Mouse (Mus musculus) left cerebral cortex, adult 2 months (tissue): ENCODE measurements around the gene Ctr9. TPM values are rescaled to one million over a fixed set of nuclear protein-coding genes. Genes with fewer than 3 reads are reported as not detected.
A peak's percentile ranks its signal among the peaks of the same experiment; 100 is the strongest.

Experiments
- DNase-seq, 2 experiments: peaks; one replicate each; pipeline ENCODE4 v3.0.0; 2021 to 2022; ENCODE audit warnings: low spot score in 2 of 2, mixed read lengths in 1 of 2; ENCODE audit errors: extremely low spot score in 1 of 2
- H3K27ac ChIP-seq: fragments of 200-600 bp; 2 replicates; pipeline ENCODE4 v1.8.1; 2022
- H3K4me3 ChIP-seq: fragments of 200-600 bp; 2 replicates; pipeline ENCODE4 v1.8.1; 2022
- CTCF ChIP-seq: fragments of 200-600 bp; IDR thresholded peaks from 2 replicates; pipeline ENCODE4 v1.8.1; 2022; ENCODE audit warnings: antibody characterized with exemption, mild to moderate bottlenecking, moderate library complexity
- intact Hi-C: fragments of 180-260 bp; cut with DNase I; formaldehyde crosslinking; loops from one replicate; pipeline ENCODE4 v1.15.1; 2025
- long read RNA-seq, 2 experiments: library from polyadenylated mRNA; stranded (forward); transcript quantifications; one replicate each; pipeline ENCODE4 v2.0.0; 2021; ENCODE audit warnings: borderline mapping rate in 2 of 2
- total RNA-seq, 2 experiments: library from RNA; stranded (reverse); gene quantifications; 2 replicates each; pipeline ENCODE4 v1.2.3; 2021

Ctr9 gene
- 10 to 100 TPM; 40.7 to 44.8 TPM for total RNA-seq
- long read RNA-seq, experiment 1, full-length matches to known transcripts = 40 of 45 reads
- long read RNA-seq, experiment 1, partial matches to known transcripts = 2 of 45 reads
- long read RNA-seq, experiment 1, other reads (novel, unspliced or antisense) = 3 of 45 reads
- long read RNA-seq, experiment 2, full-length matches to known transcripts = 31 of 43 reads
- long read RNA-seq, experiment 2, partial matches to known transcripts = 5 of 43 reads
- long read RNA-seq, experiment 2, other reads (novel, unspliced or antisense) = 7 of 43 reads

DNA sequence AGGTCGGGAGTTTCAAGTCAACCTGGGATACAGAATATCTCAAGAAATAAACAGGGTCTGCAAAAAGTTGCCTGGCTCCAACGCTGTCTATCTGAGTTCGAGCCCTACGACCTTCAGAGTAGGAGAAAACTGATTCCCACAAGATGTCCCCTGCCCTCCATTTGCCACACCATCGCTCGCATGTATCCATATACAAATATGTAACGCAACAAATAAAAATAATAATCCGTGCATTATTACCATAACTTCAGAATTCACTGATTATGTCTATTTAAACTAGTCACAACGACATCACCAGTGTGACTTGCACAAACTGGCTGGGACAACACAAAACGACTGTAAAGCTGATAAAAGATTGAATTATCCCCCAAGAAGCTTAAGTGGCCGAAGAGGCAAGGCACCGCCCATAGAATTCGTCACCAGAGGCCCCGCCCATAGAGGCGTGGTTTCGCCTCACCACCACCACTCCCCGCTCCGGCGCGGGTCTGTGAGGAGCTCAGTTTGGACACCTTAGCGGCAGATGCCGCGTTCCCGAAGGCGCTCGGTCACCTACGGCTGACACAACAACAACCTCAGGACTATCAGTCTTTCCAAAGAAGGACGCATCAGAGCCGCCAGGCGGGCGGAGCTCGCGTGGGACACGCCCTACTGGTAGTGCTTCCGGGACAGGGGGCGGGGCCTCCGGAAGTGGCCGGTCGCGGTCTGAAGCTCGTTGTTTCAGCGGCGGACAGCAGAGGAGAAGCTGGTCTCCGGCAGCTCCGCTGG lies at the start of gene Ctr9:
Gene Ctr9 (plus strand): TSS at position 671 of the 765 bp plus-strand sequence.
- peak; percentile 90 to 91 for DNase-seq
- intact Hi-C loops = loop anchor here (5.0 kb wide), 1 partner anchor 54 kb away; the partner anchor contains the start of gene Eif4g2
- peak within 1 kb of the TSS; percentile 97 for H3K4me3 ChIP-seq
- H3K27ac ChIP-seq = peak within 1 kb of the TSS; percentile 96
- TF ChIP-seq CTCF = no peak; the same call in 1 of the 2 replicates

DNA sequence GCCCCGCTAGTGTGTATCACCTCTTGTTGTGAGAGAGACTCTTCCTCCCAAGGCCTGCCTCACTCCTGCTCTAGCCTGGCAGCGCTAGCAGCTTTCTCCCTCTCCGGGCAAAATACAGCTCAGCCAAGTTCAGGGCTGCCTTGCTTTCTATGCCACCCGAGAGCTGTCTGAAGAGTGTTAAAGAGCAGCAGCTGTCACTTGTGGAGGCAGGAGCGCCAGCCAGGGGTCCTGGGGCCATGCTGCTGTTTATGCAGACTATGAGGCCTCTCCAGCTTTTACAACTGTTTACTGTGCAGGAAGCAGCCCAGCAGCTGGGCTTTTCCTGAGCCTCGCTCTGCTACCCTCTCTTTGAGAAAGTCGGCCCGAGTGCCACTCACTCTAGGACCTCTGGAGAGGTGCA lies 47.7 kb upstream of the Ctr9 start:
- TF ChIP-seq CTCF = no peak

DNA sequence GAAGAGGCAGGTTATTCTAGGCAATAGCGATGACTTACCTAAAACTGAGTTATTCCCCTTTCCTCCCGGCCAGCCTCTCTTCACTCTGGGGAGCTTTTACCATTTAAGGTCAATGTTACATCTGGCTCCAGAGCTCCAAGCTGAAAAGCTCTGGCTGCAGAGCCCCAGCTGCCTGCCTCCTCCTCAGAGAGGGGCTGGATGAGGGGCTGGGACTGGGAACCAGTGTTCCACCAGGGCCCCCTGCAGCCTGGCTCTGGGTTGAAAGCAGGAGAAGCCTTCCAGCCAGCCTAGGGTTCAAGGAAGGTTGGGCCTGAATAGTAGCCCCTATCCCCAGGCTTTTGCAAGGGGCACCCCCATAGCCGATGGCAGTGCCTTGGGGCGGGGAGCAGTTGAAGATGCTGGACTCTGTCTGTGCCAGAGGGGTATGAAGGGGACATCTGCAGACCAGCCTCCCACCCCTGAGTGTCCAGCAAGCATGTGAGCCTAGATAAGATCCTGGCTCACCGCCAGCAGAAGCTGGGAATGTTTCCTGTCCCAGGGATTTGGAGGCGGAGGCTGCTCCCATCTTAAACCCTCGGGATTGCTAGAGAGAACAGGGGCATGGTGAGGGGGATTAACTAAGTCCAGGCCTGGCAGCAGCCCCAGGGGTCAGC lies 46.6 kb upstream of the Ctr9 start, which contains the start of gene Mrvi1:
Gene Mrvi1 (minus strand): TSS at position 409 of the 653 bp plus-strand sequence.
- intact Hi-C loops = loop anchor here (2.0 kb wide), 1 partner anchor 33 kb away; no protein-coding TSS in a partner anchor
- Histone ChIP-seq H3K27ac (no peak within 1 kb of the TSS; the same call in 1 of the 2 replicates), H3K4me3 (0 out of 2 replicates have a peak within 1 kb of the TSS, but pooled peaks have one; percentile 7)
- DNase-seq = no peak
- TF ChIP-seq CTCF = no peak

More for the DNA sequence above, 47.7 kb upstream of the Ctr9 start:
- Histone ChIP-seq H3K4me3 (no peak overlapping the region), H3K27ac (no peak overlapping the region)
- intact Hi-C loops = no loop called here
- no peak for DNase-seq

DNA sequence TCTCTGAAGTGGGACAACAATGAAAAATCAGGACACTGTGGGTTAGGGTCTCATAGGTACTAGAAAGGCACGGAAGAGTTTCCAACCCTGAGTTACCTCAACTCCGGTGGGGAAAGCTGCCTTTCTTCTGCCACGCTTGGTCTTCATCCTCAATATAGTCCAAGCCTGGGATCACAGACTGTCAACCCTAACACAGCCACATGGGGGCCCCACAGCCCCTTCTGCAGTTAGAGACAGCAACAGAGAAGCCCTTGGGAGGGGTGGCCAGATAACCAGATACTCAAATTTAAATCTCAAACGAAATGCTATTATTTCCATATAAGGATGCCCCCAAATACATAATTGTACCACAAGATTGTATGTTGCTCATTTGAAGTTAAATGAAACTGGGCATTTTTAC lies 46.0 kb upstream of the Ctr9 start:
- TF ChIP-seq CTCF = peak; percentile 63
- intact Hi-C loops = loop anchor here (2.0 kb wide), 1 partner anchor 32 kb away; no protein-coding TSS in a partner anchor
- DNase-seq = peak; percentile 19 to 43
- H3K27ac ChIP-seq = no peak overlapping the region
- H3K4me3 ChIP-seq = no peak overlapping the region

DNA sequence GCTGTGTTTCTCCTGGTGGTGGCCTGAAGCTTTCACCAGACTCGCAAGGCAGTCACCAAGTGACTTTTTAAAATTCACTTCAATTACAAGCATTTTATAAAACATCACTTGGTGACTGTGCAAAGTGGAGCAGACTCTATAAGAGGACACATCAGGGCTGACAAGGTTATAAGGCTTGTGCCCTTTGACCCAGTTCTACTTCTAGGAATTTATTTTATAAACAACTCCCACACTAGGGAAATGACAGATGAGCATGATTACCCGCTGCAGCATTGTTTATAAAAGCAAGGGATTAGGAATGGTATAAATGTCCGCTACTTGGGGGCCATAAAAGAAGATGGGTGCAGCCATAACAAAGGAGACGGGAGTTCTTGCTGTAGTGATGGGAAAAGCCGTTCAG lies 45.1 kb upstream of the Ctr9 start:
- no peak for TF ChIP-seq CTCF
- no peak overlapping the region for H3K27ac ChIP-seq
- H3K4me3 ChIP-seq = no peak overlapping the region
- DNase-seq = no peak
- intact Hi-C loops = loop anchor here (2.0 kb wide), 1 partner anchor 31 kb away; no protein-coding TSS in a partner anchor

DNA sequence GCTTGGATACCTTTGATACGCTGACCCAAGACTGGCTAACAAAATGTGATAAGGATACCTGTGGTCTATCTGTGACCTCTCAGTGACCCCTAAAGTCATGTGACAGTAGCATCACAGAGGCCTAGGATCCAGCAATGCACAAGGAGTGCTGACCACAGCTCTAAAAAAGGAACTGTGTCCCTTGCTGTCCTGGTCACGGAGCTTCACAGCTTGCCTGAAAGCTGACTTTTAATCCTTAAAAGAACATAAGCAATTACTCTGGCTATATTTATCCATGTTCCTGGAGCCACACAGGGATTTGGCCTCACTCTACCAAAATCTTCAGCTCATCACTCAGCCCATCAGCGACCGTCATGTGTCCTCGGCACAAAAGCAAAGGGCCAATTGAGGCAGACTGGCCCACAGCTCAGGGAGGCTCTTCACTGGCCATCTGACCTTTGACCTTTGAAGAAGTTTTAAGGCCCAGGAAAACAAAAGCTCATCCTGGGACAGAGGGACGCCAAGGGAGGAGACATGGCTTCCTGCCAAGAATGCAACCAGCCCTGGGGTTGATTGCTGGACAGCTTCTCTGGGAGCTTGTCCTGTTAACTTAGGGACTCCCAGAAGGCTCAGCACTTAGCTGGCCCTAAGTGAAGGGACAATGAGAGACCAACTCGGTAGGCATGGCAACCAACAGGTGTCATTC lies 43.0 kb upstream of the Ctr9 start:
- Histone ChIP-seq H3K4me3 (no peak overlapping the region), H3K27ac (no peak overlapping the region)
- DNase-seq = no peak
- no peak for TF ChIP-seq CTCF
- intact Hi-C loops = no loop called here

DNA sequence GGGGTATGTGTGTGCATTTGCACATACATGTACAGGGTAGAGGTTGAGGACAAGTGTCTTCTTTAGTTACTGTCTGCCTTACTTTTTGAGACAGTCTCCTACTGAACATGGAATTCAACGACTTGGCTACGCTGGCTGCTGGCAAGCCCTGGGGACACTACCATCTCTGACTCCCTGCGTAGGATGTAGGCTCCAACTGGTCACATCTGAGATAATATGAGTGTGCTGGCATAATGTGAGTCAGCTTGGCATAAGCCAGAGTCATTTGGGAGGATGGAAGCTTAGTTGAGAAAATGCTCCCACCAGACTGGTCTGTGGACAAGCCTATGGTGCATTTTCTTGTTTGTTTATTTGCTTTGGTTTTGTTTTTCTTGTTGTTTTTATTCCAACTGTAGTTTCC lies 40.7 kb upstream of the Ctr9 start:
- TF ChIP-seq CTCF = no peak
- DNase-seq = no peak
- H3K4me3 ChIP-seq = no peak overlapping the region
- H3K27ac ChIP-seq = no peak overlapping the region; the same call in 1 of the 2 replicates
- intact Hi-C loops = no loop called here

DNA sequence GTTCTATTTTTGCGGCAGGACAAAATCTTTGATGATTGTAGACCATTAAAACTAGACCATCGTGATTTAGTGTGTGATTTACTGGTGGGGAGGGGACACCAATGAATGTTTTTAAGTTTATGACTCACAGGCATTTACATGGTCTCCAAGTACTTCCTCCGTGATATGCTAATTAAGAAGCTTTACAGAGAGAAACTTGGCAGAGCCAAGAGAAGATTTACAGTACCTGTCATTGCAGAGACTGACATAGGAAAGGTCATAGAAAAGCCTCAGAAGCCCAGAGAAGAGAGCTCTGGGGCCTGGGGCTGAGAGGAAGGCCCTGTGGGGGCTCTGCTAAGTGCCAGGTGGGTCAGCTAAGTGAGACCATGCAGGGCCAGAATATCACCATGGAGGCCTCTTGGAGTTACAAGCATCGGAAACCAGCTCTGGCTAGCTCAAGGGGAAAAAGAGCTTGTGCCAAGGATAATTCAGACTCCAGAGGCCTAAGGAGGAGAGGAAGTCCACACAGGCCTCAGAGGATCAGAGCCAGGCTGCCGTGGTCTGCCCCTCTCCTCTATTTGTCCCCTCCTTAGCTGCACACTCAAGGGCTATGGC lies 39.4 kb upstream of the Ctr9 start:
- intact Hi-C loops = no loop called here
- TF ChIP-seq CTCF = no peak
- Histone ChIP-seq H3K27ac (peak overlapping the region; percentile 1; the same call in 1 of the 2 replicates), H3K4me3 (no peak overlapping the region)
- no peak for DNase-seq

DNA sequence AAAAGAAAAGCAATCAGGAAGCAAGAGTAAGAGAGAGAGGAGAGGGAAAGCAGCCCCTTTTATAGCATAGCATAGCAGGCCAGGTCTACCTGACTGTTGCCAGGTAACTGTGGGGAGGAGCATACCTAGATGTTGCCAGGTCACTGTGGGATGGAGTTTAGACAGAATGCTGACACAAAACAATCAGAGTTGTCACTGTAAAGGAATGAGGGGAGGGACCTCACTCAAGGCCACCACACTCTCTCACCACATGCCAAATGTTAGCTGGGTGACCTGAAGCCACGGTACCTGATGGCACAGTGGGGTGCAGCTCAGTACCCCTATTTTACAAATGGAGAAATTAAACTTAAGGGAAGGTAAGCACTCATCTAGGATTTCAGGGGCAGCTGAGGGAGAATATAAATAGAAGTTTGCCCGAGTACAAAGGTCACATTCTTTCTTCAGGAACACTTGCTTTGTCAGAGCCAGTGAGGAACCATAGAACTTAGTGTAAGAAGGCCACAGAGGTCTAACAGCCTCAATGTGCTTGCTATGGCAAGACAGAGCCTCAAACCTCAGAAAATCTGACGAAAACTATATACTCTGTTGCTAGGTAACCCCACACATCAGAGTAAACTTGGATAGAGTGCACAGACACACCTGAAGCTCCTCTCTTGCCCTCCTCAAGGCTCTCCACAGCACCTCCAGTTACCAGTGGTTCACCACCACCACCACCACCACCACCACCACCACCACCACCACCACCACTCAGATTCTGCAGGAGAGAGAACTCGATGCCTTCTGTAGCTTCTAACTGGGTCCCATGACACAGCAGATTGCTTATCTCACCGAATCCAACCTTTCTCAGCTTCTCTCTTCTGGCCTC lies 38.2 kb upstream of the Ctr9 start:
- intact Hi-C loops = no loop called here
- DNase-seq = no peak
- Histone ChIP-seq H3K4me3 (no peak overlapping the region), H3K27ac (no peak overlapping the region)
- TF ChIP-seq CTCF = no peak

DNA sequence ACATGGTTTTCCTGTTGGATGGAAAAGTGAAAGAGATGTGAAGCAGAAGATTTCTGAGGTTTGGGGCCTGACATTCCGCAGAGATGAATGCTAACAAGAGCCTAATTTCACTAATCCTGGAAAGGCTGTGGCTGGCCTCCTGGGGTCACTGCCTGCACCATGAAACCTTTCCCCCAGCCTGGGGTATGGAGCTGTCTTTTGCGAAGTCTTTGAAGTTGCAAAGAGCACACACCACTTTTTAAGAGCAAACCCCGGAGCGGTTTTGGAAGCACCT lies 37.6 kb upstream of the Ctr9 start:
- DNase-seq = no peak
- no peak for TF ChIP-seq CTCF
- intact Hi-C loops = no loop called here
- no peak overlapping the region for H3K4me3 ChIP-seq
- no peak overlapping the region for H3K27ac ChIP-seq
